Mouse (Mus musculus) E14TG2a.4 (cell line): ENCODE data around the gene Rftn1.

Source experiments
- CTCF ChIP-seq: conservative IDR thresholded peaks from 2 replicates; pipeline ENCODE4 v1.5.1; 2014; ENCODE audit warnings: low read length
- NANOG ChIP-seq: IDR thresholded peaks from 2 replicates; pipeline ENCODE4 v1.6.1; 2014; ENCODE audit warnings: borderline replicate concordance, low read length, mixed read lengths
- POU5F1 ChIP-seq: IDR thresholded peaks from 2 replicates; pipeline ENCODE4 v1.6.1; 2014; ENCODE audit warnings: low read length, borderline replicate concordance

GRCm38 (mm10) chr17:50092848-50093247 lies 97.6 kb downstream of the Rftn1 start:
- TF ChIP-seq CTCF (no peak), NANOG (no peak), POU5F1 (no peak)
